Mouse (Mus musculus) 3T3-L1 (cell line): ENCODE results near the gene Emilin2.
A peak's percentile ranks its signal among the peaks of the same experiment; 100 is the strongest.
"Not testable (repeated sequence)": the region's sequence is repeated elsewhere in the genome, so short reads cannot be mapped to it uniquely, and the experiment has no call there.

Source experiments
- DNase-seq: peaks from one replicate; pipeline ENCODE4 v3.0.0-alpha.2; 2015; ENCODE audit warnings: low read depth, low spot score

Emilin2 gene

GRCm38 (mm10) chr17:71311340-71312171 lies at the start of gene Emilin2:
Gene Emilin2 (minus strand): TSS chr17:71311978.
- peak; percentile 39 for DNase-seq

DNA sequence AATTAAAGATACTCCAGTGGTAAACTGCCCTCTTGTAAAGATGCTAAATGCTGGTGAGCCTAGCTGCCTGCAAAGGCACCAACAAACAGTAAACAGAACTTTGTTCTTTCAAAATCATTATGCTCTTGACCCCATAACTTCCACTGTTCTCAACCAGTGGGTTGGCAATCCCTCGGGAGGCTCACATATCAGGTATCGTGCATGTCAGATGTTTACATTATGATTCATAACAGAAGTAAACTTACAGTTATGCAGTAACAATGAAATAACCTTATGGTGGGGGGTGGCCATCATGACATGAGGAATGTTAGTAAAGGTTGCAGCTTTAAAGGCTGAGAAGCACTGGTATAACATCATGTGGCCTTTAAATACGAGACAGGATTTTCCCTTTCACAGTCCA lies 43.7 kb upstream of the Emilin2 start:
- DNase-seq: peak; percentile 89

GRCm38 (mm10) chr17:71354205-71354604 lies 42.4 kb upstream of the Emilin2 start:
- no peak for DNase-seq

DNA sequence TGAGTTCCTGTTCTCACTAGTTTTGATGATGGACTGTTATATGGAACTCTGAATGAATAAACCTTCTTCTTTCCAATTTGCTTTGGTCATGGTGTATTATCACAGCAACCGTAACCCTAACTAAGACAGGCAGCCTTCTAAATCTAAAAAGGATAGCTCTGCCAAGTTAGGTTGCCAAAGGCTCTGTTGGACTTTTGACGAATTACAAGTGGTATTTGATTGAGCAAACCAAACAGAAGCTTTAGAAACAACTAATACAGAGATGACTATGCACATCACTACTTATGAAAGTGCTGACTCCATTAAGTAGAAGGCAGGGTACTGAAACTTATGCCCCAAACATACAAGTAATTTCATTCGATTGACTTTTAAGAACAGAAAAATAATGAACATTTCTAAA lies 36.4 kb upstream of the Emilin2 start:
- no peak for DNase-seq

GRCm38 (mm10) chr17:71342006-71342405 lies 30.2 kb upstream of the Emilin2 start:
- no peak for DNase-seq

- DNase-seq: no peak
Observed at GRCm38 (mm10) chr17:71338627-71339026, 26.8 kb upstream of the Emilin2 start.

- no peak for DNase-seq
Observed at GRCm38 (mm10) chr17:71337546-71337945, 25.8 kb upstream of the Emilin2 start.

GRCm38 (mm10) chr17:71336421-71336820 lies 24.6 kb upstream of the Emilin2 start:
- no peak for DNase-seq

DNA sequence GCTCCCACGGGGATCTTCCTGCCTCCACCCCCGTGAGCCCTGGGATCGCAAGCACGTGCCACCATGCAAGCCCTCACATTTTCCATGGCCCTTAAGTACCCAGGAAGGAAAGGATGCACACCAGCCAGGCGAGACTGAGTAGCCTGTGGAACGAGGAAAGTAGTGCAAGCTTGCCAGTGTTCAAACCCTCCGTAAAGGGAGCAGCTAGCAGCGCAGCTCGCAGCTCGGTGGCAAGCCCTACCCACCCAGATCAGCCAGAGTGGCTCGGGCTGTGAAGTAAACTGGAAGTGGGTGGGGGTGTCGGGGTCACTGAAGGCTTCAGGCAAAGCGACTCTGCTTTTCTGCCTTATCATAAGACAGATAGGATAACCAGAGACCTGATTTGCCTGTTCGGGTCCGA lies 20.5 kb upstream of the Emilin2 start:
- DNase-seq: no peak

DNA sequence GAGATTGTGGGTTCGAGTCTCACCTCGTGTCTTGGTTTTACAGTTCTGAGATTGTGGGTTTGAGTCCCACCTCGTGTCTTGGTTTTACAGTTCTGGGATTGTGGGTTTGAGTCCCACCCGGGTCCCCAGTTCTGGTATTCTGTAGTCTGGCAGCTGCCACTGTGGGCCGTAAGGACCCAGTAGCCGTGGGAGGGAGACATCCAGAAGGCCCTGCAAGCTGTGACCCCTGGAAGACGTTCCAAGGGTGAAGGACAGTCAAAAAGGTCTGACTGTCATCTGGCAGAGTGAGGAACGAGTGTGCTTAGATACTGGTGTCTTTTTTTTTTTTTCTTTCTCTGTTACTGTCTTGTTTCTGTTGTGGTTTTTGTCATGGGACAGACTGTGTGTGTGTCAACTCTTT lies 9.0 kb upstream of the Emilin2 start:
- DNase-seq: not testable (repeated sequence)

GRCm38 (mm10) chr17:71319361-71319760 lies 7.6 kb upstream of the Emilin2 start:
- DNase-seq: peak; percentile 83

DNA sequence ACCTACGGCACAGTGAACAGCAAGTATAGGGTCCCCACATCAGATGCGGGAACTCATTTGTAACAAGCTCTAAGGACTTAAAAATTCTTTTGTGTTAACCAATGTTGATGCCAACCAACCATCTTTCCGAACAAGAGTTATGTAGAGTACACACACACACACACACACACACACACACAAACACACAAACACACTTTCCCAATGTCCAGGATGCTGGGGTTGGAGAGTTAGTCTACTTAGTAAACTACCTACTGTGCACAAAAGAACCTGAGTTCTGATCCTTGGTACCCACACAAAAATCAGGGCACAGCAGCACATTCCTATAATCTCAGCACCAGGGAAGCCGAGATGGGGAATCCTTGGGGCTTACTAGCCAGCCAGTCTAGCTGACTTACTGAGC lies 5.8 kb upstream of the Emilin2 start:
- DNase-seq: no peak

DNA sequence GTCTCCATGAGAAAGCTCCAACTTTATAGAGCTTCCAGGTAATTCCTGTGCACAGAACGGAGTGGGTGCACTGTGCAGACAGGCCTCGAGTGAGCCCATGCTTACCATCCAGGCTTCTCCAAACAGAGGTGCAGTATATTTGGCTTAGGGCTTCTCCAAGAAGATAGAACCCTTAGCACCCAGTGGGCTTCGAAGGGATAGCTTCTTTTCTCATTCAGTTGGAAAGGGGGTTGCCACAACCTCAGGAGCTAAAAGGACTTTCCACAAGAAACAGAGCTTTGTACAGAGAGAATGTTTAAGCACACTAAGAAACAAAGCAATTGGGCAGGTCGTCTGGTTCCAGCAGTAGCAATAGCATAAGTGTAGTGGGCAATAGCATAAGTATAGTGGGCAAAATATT lies 2.5 kb upstream of the Emilin2 start:
- DNase-seq: no peak

- DNase-seq: no peak
Observed at GRCm38 (mm10) chr17:71310486-71311339, 1.1 kb downstream of the Emilin2 start.

DNA sequence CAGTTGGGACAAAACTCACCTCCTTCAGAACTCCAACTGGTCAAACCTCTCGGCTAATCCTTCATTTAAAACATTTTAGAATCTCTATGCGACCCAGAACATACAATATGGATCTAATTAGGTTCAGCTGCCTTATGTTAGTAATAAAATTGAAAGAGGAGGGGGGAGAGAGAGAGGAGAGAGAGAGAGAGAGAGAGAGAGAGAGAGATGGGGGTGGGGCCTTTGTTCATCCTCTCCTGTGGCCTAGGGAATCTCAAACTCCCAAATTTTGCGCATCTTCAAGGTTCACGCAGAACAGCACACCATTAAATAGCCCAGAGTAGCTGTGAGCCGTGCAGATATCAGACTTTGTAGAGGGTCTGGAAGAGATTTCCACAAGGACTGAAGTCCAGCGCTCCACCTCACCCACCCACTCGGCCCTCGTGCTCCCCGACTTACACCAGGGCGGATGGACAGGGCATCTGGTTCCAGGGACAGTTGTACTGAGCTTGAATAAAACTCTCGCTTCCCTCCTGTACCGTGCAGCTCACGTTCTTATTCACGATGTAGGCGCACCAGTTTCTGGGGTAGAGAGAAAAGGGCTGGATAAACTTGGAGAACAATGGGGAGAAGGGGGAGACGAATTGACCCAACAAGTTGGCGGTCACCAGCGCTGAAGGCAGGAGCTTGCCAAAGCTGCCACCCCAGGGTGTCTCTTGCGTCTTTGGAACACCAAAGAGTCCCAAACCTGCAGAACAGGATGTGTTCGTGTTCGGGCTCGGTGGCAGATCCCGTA lies 1.9 kb downstream of the Emilin2 start:
- DNase-seq: no peak

DNA sequence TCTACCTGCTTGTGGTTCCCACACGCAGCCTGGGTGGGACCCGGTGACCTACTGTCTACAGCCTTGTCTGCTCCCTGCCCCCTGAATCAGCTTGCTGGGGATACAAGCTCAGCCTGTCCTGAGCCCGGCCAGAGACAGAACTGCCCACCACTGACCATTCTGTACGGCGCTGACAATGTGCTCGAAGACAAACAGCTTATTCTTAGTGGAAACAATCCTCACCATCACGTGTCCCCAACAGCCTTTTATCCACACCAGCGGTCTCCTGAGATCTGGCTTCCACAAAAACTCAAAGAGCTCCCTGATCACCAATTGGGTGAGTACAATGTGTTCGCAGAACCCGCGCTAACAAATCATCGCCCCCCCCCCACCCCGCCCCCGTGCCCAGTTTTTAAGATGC lies 2.6 kb downstream of the Emilin2 start:
- no peak for DNase-seq

DNA sequence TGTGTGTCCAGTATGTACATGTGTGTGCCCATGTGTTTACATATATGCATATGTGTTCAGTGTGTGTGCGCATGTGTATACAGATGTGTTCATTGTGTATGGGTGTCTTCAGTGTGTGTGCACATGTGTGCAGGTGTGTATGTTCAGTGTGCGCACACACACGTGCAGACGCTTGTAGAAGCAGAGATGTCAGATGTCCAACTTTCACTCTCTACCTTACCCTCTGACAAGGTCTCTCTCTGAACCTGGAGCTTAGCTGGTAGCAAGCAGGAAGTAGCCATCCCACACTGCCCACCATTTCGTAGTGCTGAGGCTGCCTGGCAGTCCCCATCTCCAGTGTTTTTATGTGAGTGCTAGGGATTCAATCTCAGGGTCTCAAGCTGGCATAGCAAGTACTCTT lies 3.5 kb downstream of the Emilin2 start:
- no peak for DNase-seq

DNA sequence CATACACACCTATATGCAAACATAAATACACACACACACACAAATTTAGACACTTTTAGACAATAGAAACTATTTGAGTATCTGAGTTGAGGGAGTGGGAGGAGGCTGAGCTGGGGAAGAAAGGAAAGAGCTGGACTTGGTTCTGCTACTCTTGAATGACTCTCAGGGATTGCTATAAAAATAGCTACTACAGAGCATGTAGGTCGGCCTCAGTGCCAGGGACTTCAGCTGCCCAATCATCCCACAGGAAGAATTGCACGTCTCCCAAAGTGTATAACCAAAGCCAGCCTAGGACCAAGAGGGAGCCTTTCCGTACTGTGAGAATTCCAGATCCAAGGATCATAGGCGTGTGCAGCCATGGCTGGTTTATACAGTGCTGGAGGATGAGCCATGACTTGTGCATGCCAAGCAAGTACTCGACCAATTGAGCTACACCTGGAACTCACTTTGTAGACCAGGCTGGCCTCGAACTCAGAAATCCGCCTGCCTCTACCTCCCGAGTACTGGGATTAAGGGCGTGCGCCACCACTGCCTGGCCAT lies 4.5 kb downstream of the Emilin2 start:
- DNase-seq: no peak

GRCm38 (mm10) chr17:71306716-71307115 lies 5.1 kb downstream of the Emilin2 start:
- no peak for DNase-seq

GRCm38 (mm10) chr17:71306091-71306490 lies 5.7 kb downstream of the Emilin2 start:
- DNase-seq: no peak

DNA sequence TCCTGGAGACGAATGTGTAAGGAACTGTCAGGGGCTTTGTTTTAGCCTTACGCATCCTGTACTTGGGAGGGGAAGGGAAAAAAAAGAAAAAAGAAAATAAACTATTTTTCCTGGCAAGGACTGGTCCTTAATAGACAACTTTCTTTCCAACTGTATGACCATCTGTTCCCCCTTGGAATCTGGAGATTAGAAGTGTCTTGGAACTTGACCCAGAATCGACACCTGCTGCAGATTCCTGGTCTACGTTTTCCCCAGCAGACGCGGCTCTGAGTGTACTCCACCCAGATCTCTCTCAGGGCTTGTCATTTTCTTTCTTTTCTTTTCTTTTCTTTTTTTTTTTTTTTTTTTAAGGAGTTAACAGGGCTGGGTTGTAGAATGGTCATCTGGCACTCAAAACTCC lies 8.3 kb downstream of the Emilin2 start:
- DNase-seq: no peak

DNA sequence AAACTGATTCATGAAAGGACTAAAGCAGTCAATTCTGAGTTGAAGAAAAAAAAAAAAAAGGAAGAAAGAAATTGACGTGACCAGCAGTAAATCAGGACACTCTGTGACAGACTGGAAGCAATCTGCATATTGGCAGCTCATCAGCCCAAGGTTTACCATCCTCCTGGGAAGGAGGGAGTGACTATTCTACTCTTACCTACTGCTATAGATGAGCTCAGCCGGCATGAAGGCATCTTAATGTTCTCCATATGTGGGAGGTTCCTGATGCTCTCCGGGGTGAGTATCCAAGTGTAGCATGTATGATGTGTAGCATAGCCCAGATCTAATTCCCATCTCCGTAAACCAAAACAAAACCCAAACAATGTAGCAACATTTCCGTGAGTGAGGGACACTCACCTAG lies 10.4 kb downstream of the Emilin2 start:
- DNase-seq: no peak
